ENCODE assay signal across 25 mouse cellular contexts in the genomic region with DNA sequence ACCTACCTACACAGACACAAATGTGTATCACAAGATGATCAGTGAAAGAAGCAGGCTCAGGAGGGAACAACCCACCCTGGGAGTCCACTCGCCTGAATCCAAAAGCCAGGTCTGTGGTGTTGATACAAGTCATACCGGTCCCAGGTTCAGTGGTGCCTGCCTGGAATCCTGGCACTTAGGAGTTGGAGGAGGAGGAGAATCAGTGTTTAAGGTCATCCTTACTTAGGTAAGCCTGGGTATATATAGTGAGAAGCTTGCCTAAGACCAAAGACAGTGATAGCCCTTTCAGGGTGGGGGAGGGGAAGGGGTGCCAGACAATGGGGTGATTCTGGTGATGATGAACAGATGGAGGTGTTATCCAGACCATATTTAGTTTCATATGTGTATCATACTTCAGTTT. TPM values are rescaled to one million over a fixed set of nuclear protein-coding genes. Genes with fewer than 3 reads are reported as not detected.
DNase-seq lines count a peak whose midpoint lies in the region; ATAC-seq and TF ChIP-seq lines count a peak whose summit lies in the region.
"Had no signal": no experiment of that assay in that cellular context is flagged by ENCODE, and none has a peak within 500 bp of the region (broad histone marks: within the 10 kb centered on the region; RNA-seq: fewer than 3 reads in every experiment).

No protein-coding gene starts in this region.

- no peak for TF ChIP-seq CTCF in heart, adult 2 months (IDR thresholded peaks at IDR 0.05)
- no peak for TF ChIP-seq CTCF in liver, postnatal 0 days (IDR thresholded peaks at IDR 0.05; ENCODE audit: low read depth)

- WGBS in heart, adult 2 months, result 84% methylated on average over 2 of the region's 2 CpGs
- WGBS in liver, embryonic 11.5 days, result 74% methylated on average over 2 of the region's 2 CpGs
- 86% methylated on average over 2 of the region's 2 CpGs for WGBS in liver, postnatal 0 days (ENCODE audit: insufficient replicate concordance)

- ATAC-seq in liver, embryonic 11.5 days (replicated peaks; ENCODE audit: low FRiP score), result no peak
- ATAC-seq in liver, postnatal 0 days, result no peak
- no peak for ATAC-seq in CD4-positive, CD25-positive, alpha-beta regulatory T cell, adult 4 months
- ATAC-seq: hindbrain, postnatal 0 days; intestine, embryonic 16.5 days; midbrain, embryonic 15.5 days had no signal

- H3K79me2 ChIP-seq in heart, adult 2 months (replicated peaks; ENCODE audit: control insufficient read depth, insufficient read depth, low read length), result no peaks in the 10 kb centered on the region

- H3K36me3 ChIP-seq in heart, adult 2 months (ENCODE audit: control insufficient read depth, insufficient read depth, low read length), result no peaks in the 10 kb centered on the region; the same call in 1 of the 2 replicates
- no peaks in the 10 kb centered on the region for H3K36me3 ChIP-seq in liver, embryonic 11.5 days (ENCODE audit: control insufficient read depth, insufficient read depth, low read length)
- H3K36me3 ChIP-seq in liver, postnatal 0 days (replicated peaks; ENCODE audit: insufficient read depth, low read length), result no peaks in the 10 kb centered on the region
- H3K36me3 ChIP-seq: limb, embryonic 12.5 days; liver, embryonic 15.5 days; midbrain, embryonic 15.5 days; neural tube, embryonic 12.5 days had no signal

- H3K4me2 ChIP-seq in liver, embryonic 11.5 days, result 0 out of 2 replicates have a peak overlapping the region, but pooled peaks have one; percentile 57
- H3K4me2 ChIP-seq in liver, postnatal 0 days (ENCODE audit: low read depth, low read length), result no peak overlapping the region
- H3K4me2 ChIP-seq: limb, embryonic 12.5 days; midbrain, embryonic 15.5 days; neural tube, embryonic 12.5 days had no signal

- H3K4me1 ChIP-seq in heart, adult 2 months (ENCODE audit: control insufficient read depth, insufficient read depth, low read length), result peaks cover 19% of the 10 kb centered on the region
- H3K4me1 ChIP-seq in liver, embryonic 11.5 days (replicated peaks; ENCODE audit: control insufficient read depth, insufficient read depth, low read length), result peaks cover 68% of the 10 kb centered on the region
- peaks cover 61% of the 10 kb centered on the region for H3K4me1 ChIP-seq in liver, postnatal 0 days (ENCODE audit: insufficient read depth)
- H3K4me1 ChIP-seq in brown adipose tissue, adult 24 weeks (ENCODE audit: control insufficient read depth, insufficient read depth, insufficient read length, low read length), result peaks cover 32% of the 10 kb centered on the region
- H3K4me1 ChIP-seq: midbrain, embryonic 15.5 days had no signal

- H3K27ac ChIP-seq in heart, adult 2 months, result peak overlapping the region; percentile 93
- peak overlapping the region; percentile 16; the same call in 1 of the 2 replicates for H3K27ac ChIP-seq in liver, embryonic 11.5 days (ENCODE audit: low read depth, low read length)
- no peak overlapping the region for H3K27ac ChIP-seq in liver, postnatal 0 days (ENCODE audit: low read depth)
- H3K27ac ChIP-seq in brown adipose tissue, adult 24 weeks (replicated peaks; ENCODE audit: low read depth, low read length), result peak overlapping the region; percentile 85
- H3K27ac ChIP-seq: forebrain, embryonic 10.5 days; hindbrain, postnatal 0 days; limb, embryonic 12.5 days; midbrain, embryonic 15.5 days; neural tube, embryonic 12.5 days; stomach, postnatal 0 days had no signal

- no peaks in the 10 kb centered on the region for H3K9me3 ChIP-seq in liver, embryonic 11.5 days (ENCODE audit: control insufficient read depth, low read length)
- no peaks in the 10 kb centered on the region for H3K9me3 ChIP-seq in liver, postnatal 0 days (ENCODE audit: low read length)
- H3K9me3 ChIP-seq: forebrain, embryonic 10.5 days; limb, embryonic 12.5 days; liver, embryonic 15.5 days; midbrain, embryonic 15.5 days; neural tube, embryonic 12.5 days had no signal

- TF ChIP-seq POLR2A in heart, adult 2 months (IDR thresholded peaks at IDR 0.05; ENCODE audit: insufficient read depth, low read depth, low read length), result no peak

- 0 out of 2 replicates have a peak overlapping the region, but pooled peaks have one; percentile 10 for H3K9ac ChIP-seq in heart, adult 2 months (ENCODE audit: low read depth, low read length)
- no peak overlapping the region for H3K9ac ChIP-seq in liver, embryonic 11.5 days (ENCODE audit: low read depth, low read length)
- H3K9ac ChIP-seq in liver, postnatal 0 days (replicated peaks), result no peak overlapping the region
- H3K9ac ChIP-seq: limb, embryonic 12.5 days; liver, embryonic 15.5 days; midbrain, embryonic 15.5 days; neural tube, embryonic 12.5 days had no signal

- H3K27me3 ChIP-seq in heart, adult 2 months (ENCODE audit: control insufficient read depth, insufficient read depth, low read length), result no peaks in the 10 kb centered on the region
- no peaks in the 10 kb centered on the region for H3K27me3 ChIP-seq in liver, embryonic 11.5 days (replicated peaks; ENCODE audit: control insufficient read depth, insufficient read depth, low read length)
- no peaks in the 10 kb centered on the region for H3K27me3 ChIP-seq in liver, postnatal 0 days (ENCODE audit: insufficient read depth, low read length)
- H3K27me3 ChIP-seq: limb, embryonic 12.5 days; liver, embryonic 15.5 days; midbrain, embryonic 15.5 days; neural tube, embryonic 12.5 days had no signal

- H3K4me3 ChIP-seq in heart, adult 2 months, result no peak overlapping the region
- H3K4me3 ChIP-seq in liver, embryonic 11.5 days (ENCODE audit: low read depth, low read length), result no peak overlapping the region
- H3K4me3 ChIP-seq in liver, postnatal 0 days (ENCODE audit: low read depth, low read length), result no peak overlapping the region
- H3K4me3 ChIP-seq in brown adipose tissue, adult 24 weeks (ENCODE audit: insufficient read depth, low read depth, low read length), result no peak overlapping the region
- H3K4me3 ChIP-seq: forebrain, embryonic 10.5 days; limb, embryonic 12.5 days; liver, embryonic 15.5 days; midbrain, embryonic 15.5 days; neural tube, embryonic 12.5 days had no signal

- intact Hi-C loops in heart, adult 2 months (cut with DNase I), result no loop called here

- no peak for TF ChIP-seq EP300 in heart, adult 2 months (IDR thresholded peaks at IDR 0.05; ENCODE audit: insufficient read depth, low read depth, low read length)
- no peak for TF ChIP-seq EP300 in liver, postnatal 0 days (IDR thresholded peaks at IDR 0.05; ENCODE audit: low read depth)

- no peak for DNase-seq in heart, adult 2 months
- DNase-seq in heart, postnatal 4 days, result no peak
- DNase-seq in liver, embryonic 11.5 days (ENCODE audit: low spot score), result no peak
- DNase-seq in liver, postnatal 0 days, result no peak
- DNase-seq in frontal cortex, postnatal 14 days (ENCODE audit: low spot score in 2 of 2), result no peak
- DNase-seq: adrenal gland, postnatal 14 days; cerebellum, adult 11 months; cerebellum, adult 9-11 months; kidney, adult 9 months; kidney, postnatal 25 days; layer of hippocampus, postnatal 36 days; lung, postnatal 4 days; right cerebral cortex, postnatal 14 days; thymus, adult 2 months; thymus, postnatal 4 days had no signal

RNA-seq across cellular contexts. Expression of gene Hk2, which starts 9.0 kb away (rescaled TPM):
- total RNA-seq in heart, adult 2 months (2021), result 100 to 1,000 TPM; 325 to 363 TPM
- 104 and 173 TPM in 2 replicates for polyA plus RNA-seq in heart, adult 2 months (2012; rRNA removed)
- 10 to 100 TPM; 86.8 to 96.6 TPM for total RNA-seq in heart, postnatal 4 days (2021)
- polyA plus RNA-seq in liver, embryonic 11.5 days (2014; fragmentation: Nextera tagmentation; extraction: Ambion mirVana), result 25.0 and 29.0 TPM in 2 replicates
- 3.0 and 3.3 TPM in 2 replicates for polyA plus RNA-seq in liver, postnatal 0 days (2015; fragmentation: Nextera tagmentation; extraction: Ambion mirVana)
- polyA plus RNA-seq in brown adipose tissue, adult 24 weeks (2012; ENCODE audit: insufficient read depth, insufficient read length, missing spikeins), result 216 and 558 TPM in 2 replicates
- polyA plus RNA-seq in CD4-positive, CD25-positive, alpha-beta regulatory T cell, adult 4 months (2017; shearing (Covaris generic)), result 1 to 10 TPM; 3.0 TPM
